Mouse (Mus musculus) small intestine, adult 2 months (tissue): ENCODE data around the gene Wnt6.
A peak's percentile ranks its signal among the peaks of the same experiment; 100 is the strongest.

Experiments used
- CTCF ChIP-seq: fragments of 200-500 bp; IDR thresholded peaks from 2 replicates; pipeline ENCODE4 v1.5.1; 2012; ENCODE audit warnings: low read depth, mild to moderate bottlenecking, control low read depth, inconsistent platforms, low read length, moderate library complexity, mixed read lengths; ENCODE audit not compliant: insufficient replicate concordance, insufficient read length; ENCODE audit errors: extremely low read depth
- POLR2A ChIP-seq: fragments of 200-500 bp; IDR thresholded peaks from 2 replicates; pipeline ENCODE4 v1.6.1; 2012; ENCODE audit warnings: low read depth, mild to moderate bottlenecking, control low read depth, inconsistent platforms, low read length, moderate library complexity

- peak; percentile 91 for TF ChIP-seq CTCF
- TF ChIP-seq POLR2A = peak; percentile 32; the same call in 1 of the 2 replicates
Observed at GRCm38 (mm10) chr1:74808078-74808477, 36.4 kb downstream of the Wnt6 start.
